Mouse (Mus musculus) megakaryocyte-erythroid progenitor cell, adult 5-6 weeks (primary cell): ENCODE data around the gene Cdhr4. TPM values are rescaled to one million over a fixed set of nuclear protein-coding genes. Genes with fewer than 3 reads are reported as not detected.

Experiments used
- ATAC-seq: replicated peaks from 2 replicates; pipeline ENCODE4 v1.8.0; 2016; ENCODE audit warnings: mild to moderate bottlenecking, inconsistent platforms; ENCODE audit not compliant: severe bottlenecking, poor library complexity, low FRiP score, low TSS enrichment
- total RNA-seq, 2 experiments: library from RNA; stranded (forward) in 1 of 2; stranded (reverse) in 1 of 2; fragments of 200-1000, 215-1000 nt in 1 of 2; fragments of >200 nt in 1 of 2; fragmentation: Nextera tagmentation in 1 of 2; gene quantifications; 2 replicates each; pipeline ENCODE4 v1.2.3; 2014 to 2017

Cdhr4 gene
- total RNA-seq, 2 experiments from 2014 or later: 0.37 TPM; not detected in 1

DNA sequence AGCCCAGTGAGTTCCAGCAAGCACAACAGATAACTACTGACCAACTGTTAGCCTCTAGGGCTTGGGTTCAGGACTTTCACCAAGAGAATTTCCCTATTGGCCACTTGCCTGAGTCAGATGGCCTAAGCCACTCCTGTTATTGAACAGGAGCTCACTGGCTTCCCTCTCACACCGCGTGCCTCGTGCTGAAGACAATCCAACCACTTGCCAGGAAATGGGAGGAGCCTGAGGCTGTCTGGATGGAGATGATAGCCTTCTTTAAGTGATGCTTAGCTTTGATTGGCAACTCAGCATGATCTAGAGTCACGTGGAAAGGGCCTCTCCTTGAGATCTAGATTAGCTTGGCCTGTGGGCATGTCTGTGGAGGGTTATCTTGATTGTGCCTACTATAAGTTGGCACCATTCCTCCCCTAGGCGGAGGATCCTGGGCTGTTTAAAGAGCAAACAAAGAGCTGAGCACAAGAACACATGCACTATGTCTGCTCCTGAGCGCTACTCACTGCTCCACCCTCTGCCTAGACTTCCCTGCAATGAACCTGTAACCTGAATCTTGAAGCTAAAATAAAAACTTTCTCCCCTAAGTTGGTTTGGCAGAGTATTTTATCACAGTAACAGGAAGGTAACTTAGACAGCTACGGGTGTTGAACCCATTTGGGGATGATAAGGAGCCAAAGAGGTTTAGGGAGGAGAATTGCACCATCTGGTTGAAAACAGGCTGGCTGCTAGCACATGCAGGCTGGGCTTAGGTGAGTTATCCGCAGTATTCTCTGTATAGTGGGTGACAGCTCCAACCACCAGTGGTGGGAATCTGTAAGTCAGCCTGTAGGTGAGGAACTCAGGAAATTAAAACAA, 20.4 kb upstream of the Cdhr4 start:
- peak; percentile 79 for ATAC-seq

DNA sequence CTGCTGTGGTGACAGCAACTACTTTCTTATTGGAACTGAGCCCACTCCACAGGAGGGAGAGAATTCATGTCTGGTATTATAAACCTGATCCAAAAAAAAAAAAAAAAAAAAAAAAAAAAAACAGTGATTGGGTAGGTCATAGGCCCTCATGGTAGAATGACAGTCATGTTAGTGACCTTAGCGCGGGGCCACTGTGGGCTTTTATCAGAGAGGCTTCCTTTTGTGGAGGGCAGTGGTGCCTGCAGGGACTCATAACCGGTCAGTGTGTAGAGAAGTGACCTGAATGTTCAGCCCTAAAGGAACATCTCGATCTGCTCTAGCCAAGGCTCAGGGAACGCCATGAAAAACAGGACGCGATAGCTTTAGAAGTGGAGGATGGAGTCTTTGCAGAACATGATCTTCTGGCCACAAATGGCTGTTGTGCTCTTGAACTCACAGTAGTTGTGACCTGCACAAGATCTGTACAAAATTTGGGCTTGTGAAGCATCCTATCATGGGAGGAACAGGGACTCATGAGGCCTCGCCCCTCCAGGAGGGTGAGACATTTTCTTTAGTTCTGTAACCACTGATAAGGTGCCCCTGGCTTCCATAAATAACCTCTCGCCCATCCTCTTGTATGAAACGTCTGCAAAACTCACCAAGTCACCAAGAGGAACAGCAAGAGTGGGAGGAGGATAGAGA, 17.7 kb upstream of the Cdhr4 start:
- ATAC-seq: peak; percentile 49

DNA sequence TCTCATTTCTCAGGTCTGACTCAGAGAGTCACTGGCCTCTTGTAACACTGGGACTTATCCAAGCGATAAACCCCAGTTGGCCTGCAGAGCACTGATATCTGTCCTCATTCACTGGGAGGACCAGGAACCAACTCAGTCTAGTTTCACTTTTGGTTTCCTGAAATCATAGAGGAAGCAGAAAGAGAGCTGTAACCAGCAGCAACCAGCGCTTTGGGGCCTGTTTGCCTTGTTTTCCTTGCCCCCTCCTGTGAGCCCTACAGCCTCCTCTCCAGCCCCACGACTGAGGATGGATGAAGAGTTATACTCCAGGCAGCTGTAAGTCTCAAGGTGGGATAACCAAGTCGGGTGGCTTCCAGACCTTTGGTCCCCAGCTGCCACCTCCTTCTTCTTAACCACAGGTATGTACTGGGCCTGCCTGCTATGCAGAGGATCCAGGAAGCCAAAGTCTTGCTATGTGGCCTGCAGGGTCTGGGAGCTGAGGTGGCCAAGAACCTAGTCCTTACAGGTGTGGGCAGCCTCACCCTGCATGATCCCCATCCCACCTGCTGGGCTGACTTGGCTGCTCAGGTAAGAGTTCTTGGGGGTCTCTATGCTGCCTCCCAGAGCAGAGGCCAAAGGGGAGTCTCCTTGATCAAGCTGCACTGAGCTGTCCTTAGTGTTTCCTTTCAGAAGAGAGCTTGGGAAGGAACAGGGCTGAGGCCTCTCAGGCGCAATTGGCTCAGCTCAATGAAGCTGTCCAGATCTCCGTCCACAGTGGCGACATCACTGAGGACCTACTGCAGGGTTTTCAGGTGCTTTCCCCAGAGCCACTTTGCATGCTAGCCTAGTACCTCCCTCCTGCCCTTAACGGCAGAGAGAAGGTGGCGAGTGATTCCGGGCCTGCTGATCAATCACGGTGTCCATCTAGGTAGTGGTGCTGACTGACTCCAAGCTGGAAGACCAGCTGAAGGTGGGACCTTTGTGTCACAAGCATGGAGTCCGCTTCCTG, 16.6 kb upstream of the Cdhr4 start, which contains the start of gene Uba7:
TSS of gene Uba7 (plus strand) at position 107 of the 988 bp plus-strand sequence.
- ATAC-seq: peak; percentile 62

DNA sequence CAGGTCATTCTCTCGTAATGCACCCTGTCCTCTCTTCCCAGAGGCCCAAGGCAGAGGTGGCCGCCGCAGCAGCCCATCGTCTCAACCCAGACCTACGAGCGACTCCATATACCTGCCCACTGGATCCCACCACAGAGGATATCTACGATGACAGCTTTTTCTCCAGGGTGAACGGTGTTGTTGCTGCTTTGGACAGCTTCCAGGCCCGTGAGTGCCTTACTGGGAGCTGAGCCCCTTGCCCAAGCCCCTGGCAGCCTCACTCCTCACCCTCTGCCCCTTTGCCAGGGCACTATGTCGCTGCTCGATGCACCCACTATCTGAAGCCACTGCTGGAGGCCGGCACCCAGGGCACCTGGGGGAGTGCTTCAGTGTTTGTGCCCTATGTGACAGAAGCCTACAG, 13.5 kb upstream of the Cdhr4 start:
- no peak for ATAC-seq

DNA sequence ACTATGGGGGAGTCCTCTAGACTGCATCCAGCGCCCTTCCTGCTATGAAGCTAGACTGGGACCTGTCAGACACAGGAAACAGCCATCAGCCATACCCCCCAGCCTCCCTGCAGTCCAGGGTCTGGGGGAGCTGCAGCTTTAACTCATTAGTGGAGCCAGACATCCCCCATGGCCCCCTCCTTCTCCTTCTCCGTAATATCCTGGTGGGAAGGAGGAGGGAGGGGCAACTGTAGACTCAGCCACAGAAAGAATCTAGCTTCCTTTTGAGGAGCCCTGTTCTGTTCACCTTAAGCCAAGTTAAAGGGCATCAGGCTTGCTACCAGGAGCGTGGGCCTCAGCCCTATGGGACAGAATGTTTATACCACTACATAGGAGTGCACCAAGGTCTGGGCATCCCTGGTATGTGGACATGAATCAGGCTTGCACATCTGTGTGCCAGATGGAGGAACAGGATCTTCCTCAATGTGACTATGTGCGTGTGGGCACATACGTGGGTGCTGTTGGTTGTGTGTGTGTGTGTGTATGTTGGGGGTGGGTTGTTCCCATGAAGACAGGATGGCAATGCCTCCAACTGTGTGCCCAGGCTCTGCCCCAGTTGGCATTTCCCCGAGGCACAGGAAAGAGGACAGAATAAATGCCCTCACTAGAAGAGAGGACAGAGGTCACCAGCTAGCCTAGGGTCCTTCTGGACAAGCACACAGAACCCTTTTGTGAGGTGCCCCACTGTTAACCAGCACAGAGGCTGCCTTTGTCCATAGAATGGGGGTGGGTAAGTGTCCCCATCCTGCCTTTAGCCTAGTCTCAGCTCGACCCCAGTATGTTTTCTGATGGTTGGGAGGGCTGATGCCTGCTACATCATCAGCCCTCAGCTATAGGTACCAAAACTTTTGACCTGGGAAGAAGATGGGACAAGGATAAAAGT, 10.4 kb upstream of the Cdhr4 start:
- ATAC-seq: no peak

DNA sequence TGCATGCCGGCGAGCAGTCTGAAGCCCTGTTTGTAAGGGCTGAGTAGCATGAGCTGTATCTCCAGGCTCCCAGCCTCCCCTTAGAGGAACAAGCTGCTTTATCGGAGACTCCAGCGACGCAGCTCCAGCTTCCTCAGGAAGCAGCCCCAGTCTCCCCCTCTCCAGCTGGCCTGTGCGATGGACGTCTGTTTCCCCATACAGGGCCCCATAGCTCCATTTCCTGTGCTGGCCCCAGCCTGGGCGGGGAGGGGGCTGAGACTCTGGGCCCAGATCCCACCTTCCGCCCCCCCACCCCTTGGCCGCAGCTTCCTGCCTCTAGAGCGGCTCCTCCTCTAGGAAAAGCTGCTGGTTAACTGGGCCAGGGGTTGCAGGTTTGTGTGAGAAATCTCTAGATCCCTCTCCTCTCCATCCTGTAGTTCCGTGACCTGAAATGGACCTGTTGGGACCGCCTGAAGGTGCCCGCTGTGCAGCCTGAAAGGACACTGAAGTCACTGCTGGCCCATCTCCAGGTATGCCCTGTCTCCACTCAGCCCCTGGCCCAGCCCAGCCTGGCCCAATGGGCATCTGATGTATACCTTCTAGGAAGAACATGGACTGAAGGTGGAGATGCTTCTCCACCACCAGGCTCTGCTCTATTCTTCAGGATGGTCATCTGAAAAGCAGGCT, 9.5 kb upstream of the Cdhr4 start, which contains the start of gene Gm20661:
TSS of gene Gm20661 (plus strand) at position 378 of the 666 bp plus-strand sequence.
- peak; percentile 72 for ATAC-seq

DNA sequence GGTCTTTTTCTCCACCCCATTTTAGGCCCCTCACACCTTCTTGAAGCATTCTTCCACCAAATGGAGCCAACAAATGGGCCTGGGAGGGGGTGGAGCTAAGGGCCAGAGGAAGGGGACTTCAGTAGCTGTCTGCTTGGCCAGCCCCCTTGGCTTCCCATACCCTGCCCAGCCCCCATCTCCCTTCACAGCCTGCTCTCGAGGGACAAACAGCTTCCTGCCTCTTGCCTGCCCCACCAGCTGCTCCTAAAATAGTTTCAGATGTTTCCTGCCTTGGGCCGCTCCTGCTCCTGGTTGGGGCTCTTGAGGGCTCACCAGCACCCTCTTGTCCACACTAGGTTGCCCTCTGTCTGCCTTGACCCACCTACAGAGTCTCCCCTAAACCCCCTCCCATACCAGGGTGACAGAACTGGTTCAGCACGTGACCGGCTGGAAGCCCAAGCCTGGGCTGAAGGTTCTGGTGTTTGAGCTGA, 8.8 kb upstream of the Cdhr4 start:
- no peak for ATAC-seq

DNA sequence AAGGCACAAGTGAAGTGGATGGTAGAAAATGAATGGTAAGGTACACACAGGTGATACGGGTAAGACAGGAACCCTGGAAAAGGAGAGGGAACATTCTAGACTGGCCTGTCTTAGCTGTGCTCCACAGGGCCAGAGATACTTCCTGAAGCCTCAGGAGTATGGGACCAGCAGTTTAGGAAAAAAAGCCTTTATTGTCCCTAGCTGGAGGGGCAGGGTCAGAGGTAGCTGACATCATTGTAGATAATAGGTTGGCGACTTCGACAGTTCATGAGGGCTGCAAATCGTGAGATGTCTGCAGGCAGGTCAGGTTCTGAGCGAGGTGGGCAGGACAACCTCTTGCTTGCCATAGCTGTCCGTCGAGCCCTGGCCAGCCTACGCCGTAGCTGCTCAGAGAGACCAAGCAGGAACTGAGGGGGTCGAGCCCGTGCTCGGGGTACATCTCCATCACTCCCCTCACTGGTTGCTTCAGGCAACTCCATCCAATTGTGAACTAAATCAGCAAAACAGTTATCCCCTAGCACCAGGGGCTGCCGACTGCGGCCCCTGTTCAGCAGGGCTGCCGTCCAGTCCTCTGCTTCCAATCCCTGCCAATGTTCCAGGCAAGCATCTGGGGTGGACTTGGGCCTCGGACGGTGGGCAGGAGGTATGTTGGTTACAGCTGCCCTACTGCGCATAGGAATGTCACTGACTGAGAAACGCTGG, 8.1 kb upstream of the Cdhr4 start:
- ATAC-seq: no peak

DNA sequence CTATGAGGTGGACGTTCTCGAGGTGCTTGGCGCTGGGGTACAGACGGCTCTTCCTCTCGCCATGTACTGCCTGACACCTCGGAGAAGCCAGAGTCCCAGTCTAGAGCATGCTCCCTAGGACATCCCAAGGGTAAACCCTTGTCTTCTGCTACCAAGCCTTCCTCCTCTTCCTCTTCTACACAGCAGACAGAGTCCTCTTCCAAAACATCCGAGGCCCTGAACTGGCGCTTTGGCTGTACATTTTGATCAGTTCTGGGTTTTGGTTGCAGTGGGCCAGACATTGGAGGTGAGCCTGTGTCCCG, 7.6 kb upstream of the Cdhr4 start:
- ATAC-seq: no peak

DNA sequence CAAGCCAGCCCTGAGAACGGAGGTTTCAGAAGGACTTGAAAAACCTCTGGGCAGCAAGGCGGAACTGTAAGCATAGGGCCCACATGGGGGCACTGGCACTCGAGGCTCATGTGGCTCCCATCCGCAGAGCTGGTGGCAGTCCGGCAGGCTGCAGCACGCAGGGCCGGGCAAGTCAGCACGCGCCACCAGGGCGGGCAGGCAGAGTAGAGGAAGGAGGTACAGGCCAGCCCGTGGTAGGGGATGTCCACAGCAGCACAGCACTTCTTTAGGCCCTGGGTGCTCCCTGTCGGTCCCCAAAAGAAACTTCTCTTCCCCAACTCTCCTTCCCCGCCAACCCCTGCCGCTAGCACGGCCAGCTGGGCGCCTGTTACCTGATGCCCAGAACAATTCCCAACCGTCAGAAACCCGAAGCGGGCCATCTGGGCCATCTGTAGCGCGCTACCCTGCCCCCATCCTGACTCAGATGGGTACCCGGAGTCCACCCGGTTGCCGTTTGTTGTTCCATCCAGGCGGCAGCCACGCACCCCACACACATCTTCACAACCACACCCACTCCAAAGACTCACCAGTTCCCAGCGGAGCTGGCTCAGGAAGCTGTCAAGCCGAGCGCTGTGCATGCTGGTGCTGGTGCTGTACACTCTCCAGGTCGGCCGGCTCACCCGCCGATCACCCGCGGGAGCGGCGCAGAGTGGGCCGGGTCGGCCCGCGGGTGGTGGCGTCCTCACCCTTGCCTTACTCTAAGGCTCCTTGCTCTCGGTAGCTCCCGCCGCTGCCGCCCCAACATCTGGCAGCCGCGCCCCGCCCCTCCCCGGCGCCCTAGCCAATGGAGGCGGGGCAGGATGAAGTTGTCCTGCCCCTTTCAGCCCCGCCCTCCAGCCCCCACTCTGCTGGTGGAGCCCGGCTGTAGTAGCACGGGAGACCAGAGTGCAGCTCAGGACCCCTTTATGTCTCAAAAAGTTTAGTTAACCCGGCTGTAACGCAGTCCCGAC, 6.9 kb upstream of the Cdhr4 start, which contains the start of gene Inka1:
TSS of gene Inka1 (minus strand) at position 749 of the 989 bp plus-strand sequence.
- peak; percentile 66 for ATAC-seq

DNA sequence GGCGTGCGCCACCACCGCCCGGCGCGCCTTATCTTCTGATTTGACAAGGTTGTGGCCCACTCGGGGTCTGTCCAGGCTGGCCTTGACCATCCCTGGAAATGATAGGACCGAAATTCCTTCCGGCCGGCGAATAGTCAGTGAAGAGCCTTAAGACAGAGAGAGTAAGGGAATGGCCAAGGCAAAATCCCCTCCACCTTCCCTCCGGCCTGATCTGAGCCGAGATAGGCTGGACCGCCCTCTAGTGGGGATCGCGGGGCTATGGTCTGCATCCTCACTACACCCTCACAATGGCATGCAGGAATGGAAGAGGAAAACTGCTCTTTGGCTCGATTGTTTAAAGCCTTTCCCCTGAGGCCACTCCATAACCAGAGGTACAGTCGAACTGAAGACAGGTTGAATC, 5.9 kb upstream of the Cdhr4 start:
- ATAC-seq: 0 out of 2 replicates have a peak, but pooled peaks have one; percentile 24

DNA sequence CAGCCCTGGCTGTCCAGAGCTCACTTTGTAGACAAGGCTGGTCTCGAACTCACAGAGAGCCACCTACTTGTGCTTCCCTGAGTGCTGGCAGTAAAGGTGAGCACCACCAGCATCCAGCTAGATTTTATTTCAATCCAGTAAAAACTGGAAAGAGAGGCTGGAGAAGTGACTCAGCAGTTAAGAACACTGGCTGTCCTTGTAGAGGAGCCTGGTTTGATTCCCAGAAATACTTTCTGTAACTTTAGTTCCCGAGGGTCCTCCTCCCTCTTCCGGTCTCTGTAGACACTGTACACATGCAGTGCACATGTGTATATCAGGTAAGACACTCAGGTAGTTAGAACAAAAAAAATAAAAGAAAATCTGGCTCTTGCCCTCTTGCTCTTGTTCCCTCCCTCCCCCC, 4.3 kb upstream of the Cdhr4 start:
- no peak for ATAC-seq

DNA sequence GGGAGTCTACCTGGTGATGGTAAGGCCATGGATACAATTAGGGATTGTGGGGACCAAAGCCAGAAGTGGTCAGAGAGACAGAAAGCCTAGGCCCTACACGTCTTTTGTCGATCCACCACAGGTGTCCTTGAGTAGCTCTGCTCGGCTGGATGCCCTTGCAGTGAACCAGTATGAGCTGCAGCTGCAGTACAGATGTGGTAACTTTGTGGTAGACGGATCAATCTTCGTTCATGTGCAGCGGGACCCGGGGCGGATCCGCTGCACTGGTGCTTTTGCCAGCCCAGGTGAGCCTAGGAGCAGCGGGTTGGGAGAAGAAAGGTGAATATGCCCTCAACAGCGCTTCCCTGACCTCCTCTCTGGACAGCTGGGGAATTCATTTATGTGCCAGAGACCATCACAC, 716 bp downstream of the Cdhr4 start:
- no peak for ATAC-seq

DNA sequence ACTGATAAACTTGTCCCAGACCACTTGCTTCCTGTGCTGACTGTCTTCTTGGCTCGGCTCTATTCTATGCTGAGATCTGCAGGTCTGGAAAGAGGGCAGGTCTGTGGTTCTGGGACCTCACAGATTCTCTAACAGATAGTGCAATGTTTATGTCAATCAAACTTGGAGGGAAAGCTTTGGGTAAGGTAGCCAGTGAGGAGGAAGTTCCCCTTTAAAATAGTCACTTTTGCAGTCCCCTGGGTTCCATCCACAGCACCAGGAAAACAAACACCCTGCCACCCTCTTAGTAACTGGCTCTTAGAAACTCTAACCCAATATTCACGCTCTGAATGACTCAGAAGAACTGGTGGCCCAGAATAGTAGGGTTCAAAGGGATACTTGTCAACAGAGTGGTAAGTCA, 2.2 kb downstream of the Cdhr4 start:
- ATAC-seq: no peak

DNA sequence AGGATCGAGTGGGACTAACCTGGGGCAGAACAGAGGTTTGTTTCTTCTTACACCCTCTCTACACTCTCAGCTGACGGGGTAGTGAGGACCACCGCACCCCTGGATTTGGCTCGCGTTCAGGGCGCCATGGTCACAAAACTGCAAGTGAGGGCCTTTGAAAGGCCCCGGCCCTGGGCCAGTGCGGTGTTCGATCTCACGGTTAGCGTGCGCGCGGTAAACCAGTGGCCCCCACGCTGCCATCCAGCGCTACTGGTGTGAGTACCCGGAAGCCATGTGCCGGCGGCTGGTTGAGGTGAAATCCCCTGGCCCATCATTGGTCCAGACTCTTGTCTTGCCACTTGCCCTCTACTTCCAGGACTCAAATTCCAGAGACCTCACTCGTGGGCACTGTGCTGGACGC, 3.2 kb downstream of the Cdhr4 start:
- ATAC-seq: no peak

DNA sequence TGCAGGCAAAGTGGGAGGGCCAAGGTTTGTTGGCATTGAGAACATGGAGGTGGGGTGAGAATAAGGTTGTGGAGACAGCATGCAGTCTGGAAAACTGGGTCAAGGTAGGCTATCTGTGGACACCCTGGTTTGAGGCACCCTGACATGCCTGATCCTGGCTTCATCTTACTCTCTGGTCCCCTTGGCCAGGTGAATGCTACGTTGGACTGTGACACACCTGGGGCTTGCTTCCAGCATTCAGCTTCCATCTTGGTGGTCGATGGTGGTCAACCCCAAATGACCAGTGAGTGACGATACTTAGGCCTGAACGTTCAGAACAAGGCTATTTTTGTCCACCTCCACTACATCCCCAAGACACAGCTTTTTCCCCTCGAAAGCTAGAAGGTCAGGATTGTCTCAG, 3.8 kb downstream of the Cdhr4 start, which contains the start of gene Gm20662:
TSS of gene Gm20662 (plus strand) at position 301 of the 400 bp plus-strand sequence.
- ATAC-seq: no peak
